ENCODE assay signal across 8 mouse cellular contexts in the genomic region with DNA sequence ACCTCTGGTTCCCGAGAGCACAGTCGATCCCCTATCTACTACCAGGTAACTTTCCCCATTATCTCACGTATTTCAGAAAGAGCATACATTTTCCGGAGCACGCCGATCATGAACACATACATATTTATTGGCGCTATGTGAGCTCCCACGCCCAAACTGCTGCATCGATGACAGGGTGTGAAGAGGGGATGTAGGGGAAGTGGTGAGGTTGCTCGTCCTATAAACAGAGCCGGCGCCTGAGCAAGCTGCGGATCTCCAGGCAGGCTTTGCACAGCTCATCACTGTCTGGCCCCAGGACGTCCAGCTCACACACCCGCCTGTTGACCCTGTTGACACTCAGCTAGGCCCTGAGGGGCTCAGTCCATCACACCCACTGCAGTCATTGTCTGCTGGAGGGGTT. TPM values are rescaled to one million over a fixed set of nuclear protein-coding genes. Genes with fewer than 3 reads are reported as not detected.
DNase-seq lines count a peak whose midpoint lies in the region; ATAC-seq lines count a peak whose summit lies in the region.

No protein-coding gene starts in this region.

- WGBS in neural tube, embryonic 11.5 days, result under 1% methylated on average over 15 of the region's 15 CpGs
- under 1% methylated on average over 15 of the region's 15 CpGs for WGBS in forebrain, embryonic 13.5 days
- WGBS in liver, embryonic 11.5 days, result under 1% methylated on average over 15 of the region's 15 CpGs

- no peaks in the 10 kb centered on the region for H3K9me3 ChIP-seq in neural tube, embryonic 11.5 days (ENCODE audit: control insufficient read depth, low read length)
- H3K9me3 ChIP-seq in forebrain, embryonic 13.5 days (replicated peaks), result no peaks in the 10 kb centered on the region
- no peaks in the 10 kb centered on the region for H3K9me3 ChIP-seq in liver, embryonic 11.5 days (ENCODE audit: control insufficient read depth, low read length)

- H3K4me3 ChIP-seq in neural tube, embryonic 11.5 days (ENCODE audit: low read depth, low read length), result peak overlapping the region; percentile 38
- peak overlapping the region; percentile 56 for H3K4me3 ChIP-seq in forebrain, embryonic 13.5 days
- H3K4me3 ChIP-seq in liver, embryonic 11.5 days (ENCODE audit: low read depth, low read length), result peak overlapping the region; percentile 64

- DNase-seq in cerebellum, adult 11-12 months, result peak; percentile 59
- no peak for DNase-seq in cerebellum, adult 11 months
- peak; percentile 59 for DNase-seq in neural tube, embryonic 11.5 days (ENCODE audit: low spot score)
- DNase-seq in neural tube, embryonic 10.5 days (ENCODE audit: extremely low spot score, low spot score), result no peak
- peak; percentile 63 for DNase-seq in liver, embryonic 11.5 days (ENCODE audit: low spot score)
- peak; percentile 50 for DNase-seq in splenic B cell, adult 2 months (ENCODE audit: low read depth, low spot score)
- DNase-seq in left cerebral cortex, postnatal 4 days, result no peak

- H3K27me3 ChIP-seq in neural tube, embryonic 11.5 days (ENCODE audit: control insufficient read depth, insufficient read depth, low read length), result no peaks in the 10 kb centered on the region
- H3K27me3 ChIP-seq in forebrain, embryonic 13.5 days, result no peaks in the 10 kb centered on the region
- no peaks in the 10 kb centered on the region for H3K27me3 ChIP-seq in liver, embryonic 11.5 days (replicated peaks; ENCODE audit: control insufficient read depth, insufficient read depth, low read length)
- no peaks in the 10 kb centered on the region for H3K27me3 ChIP-seq in splenic B cell, adult 2 months (ENCODE audit: control insufficient read depth, insufficient read depth, low read length, poor library complexity, severe bottlenecking)

- H3K4me2 ChIP-seq in neural tube, embryonic 11.5 days (ENCODE audit: low read depth), result peak overlapping the region; percentile 44
- H3K4me2 ChIP-seq in forebrain, embryonic 13.5 days, result peak overlapping the region; percentile 79
- H3K4me2 ChIP-seq in liver, embryonic 11.5 days, result peak overlapping the region; percentile 96

- ATAC-seq in neural tube, embryonic 11.5 days (ENCODE audit: insufficient read depth, low FRiP score, low TSS enrichment), result peak; percentile 1; the same call in 1 of the 2 replicates
- peak; percentile 20 for ATAC-seq in forebrain, embryonic 13.5 days
- ATAC-seq in liver, embryonic 11.5 days (replicated peaks; ENCODE audit: low FRiP score), result 0 out of 2 replicates have a peak, but pooled peaks have one; percentile 5

- H3K27ac ChIP-seq in neural tube, embryonic 11.5 days (ENCODE audit: low read depth, low read length), result no peak overlapping the region
- H3K27ac ChIP-seq in forebrain, embryonic 13.5 days, result peak overlapping the region; percentile 49
- H3K27ac ChIP-seq in liver, embryonic 11.5 days (ENCODE audit: low read depth, low read length), result peak overlapping the region; percentile 23; the same call in 1 of the 2 replicates

- H3K9ac ChIP-seq in neural tube, embryonic 11.5 days (ENCODE audit: low read length), result peak overlapping the region; percentile 11
- peak overlapping the region; percentile 70 for H3K9ac ChIP-seq in forebrain, embryonic 13.5 days
- peak overlapping the region; percentile 60 for H3K9ac ChIP-seq in liver, embryonic 11.5 days (ENCODE audit: low read depth, low read length)

- H3K36me3 ChIP-seq in neural tube, embryonic 11.5 days (ENCODE audit: control insufficient read depth, insufficient read depth, low read length), result no peaks in the 10 kb centered on the region
- peaks cover 11% of the 10 kb centered on the region for H3K36me3 ChIP-seq in forebrain, embryonic 13.5 days (ENCODE audit: poor library complexity, severe bottlenecking)
- H3K36me3 ChIP-seq in liver, embryonic 11.5 days (ENCODE audit: control insufficient read depth, insufficient read depth, low read length), result no peaks in the 10 kb centered on the region
- H3K36me3 ChIP-seq in splenic B cell, adult 2 months (ENCODE audit: control insufficient read depth, insufficient read depth, low read length, poor library complexity, severe bottlenecking), result no peaks in the 10 kb centered on the region

- intact Hi-C loops in left cerebral cortex, postnatal 4 days (cut with DNase I), result loop anchor here (10.0 kb wide), 1 partner anchor 1126 kb away; the partner anchor contains the start of gene Zfp946

- H3K4me1 ChIP-seq in neural tube, embryonic 11.5 days (ENCODE audit: control insufficient read depth, insufficient read depth, low read length), result no peaks in the 10 kb centered on the region
- peaks cover 15% of the 10 kb centered on the region for H3K4me1 ChIP-seq in forebrain, embryonic 13.5 days
- peaks cover 8% of the 10 kb centered on the region; the same call in 1 of the 2 replicates for H3K4me1 ChIP-seq in liver, embryonic 11.5 days (replicated peaks; ENCODE audit: control insufficient read depth, insufficient read depth, low read length)

RNA-seq across cellular contexts. Expression of gene Zfp213, which starts 13.2 kb away (rescaled TPM):
- polyA plus RNA-seq in neural tube, embryonic 11.5 days (2014; fragmentation: Nextera tagmentation; extraction: Ambion mirVana), result 23.4 and 24.3 TPM in 2 replicates
- 20.7 and 22.4 TPM in 2 replicates for polyA plus RNA-seq in forebrain, embryonic 13.5 days (2015; fragmentation: Nextera tagmentation; extraction: Ambion mirVana)
- polyA plus RNA-seq in liver, embryonic 11.5 days (2014; fragmentation: Nextera tagmentation; extraction: Ambion mirVana), result 14.3 and 14.8 TPM in 2 replicates
- 1 to 10 TPM; 6.4 to 7.3 TPM for total RNA-seq in left cerebral cortex, postnatal 4 days (2021)

RNA-seq across cellular contexts. Expression of gene Zfp13, which starts 48.4 kb away (rescaled TPM):
- 19.7 and 20.3 TPM in 2 replicates for polyA plus RNA-seq in neural tube, embryonic 11.5 days (2014; fragmentation: Nextera tagmentation; extraction: Ambion mirVana)
- polyA plus RNA-seq in forebrain, embryonic 13.5 days (2015; fragmentation: Nextera tagmentation; extraction: Ambion mirVana), result 21.2 and 26.8 TPM in 2 replicates
- 5.6 and 6.3 TPM in 2 replicates for polyA plus RNA-seq in liver, embryonic 11.5 days (2014; fragmentation: Nextera tagmentation; extraction: Ambion mirVana)
- 10 to 100 TPM; 42.1 to 42.4 TPM for total RNA-seq in left cerebral cortex, postnatal 4 days (2021)

RNA-seq across cellular contexts. Expression of gene Zscan10, which starts 49.8 kb away (rescaled TPM):
- polyA plus RNA-seq in neural tube, embryonic 11.5 days (2014; fragmentation: Nextera tagmentation; extraction: Ambion mirVana), result 0.91 TPM in 1 of 2 replicates, not detected in the other
- polyA plus RNA-seq in forebrain, embryonic 13.5 days (2015; fragmentation: Nextera tagmentation; extraction: Ambion mirVana), result 0.24 TPM in 1 of 2 replicates, not detected in the other
- polyA plus RNA-seq in liver, embryonic 11.5 days (2014; fragmentation: Nextera tagmentation; extraction: Ambion mirVana), result 0.12 and 0.25 TPM in 2 replicates
- not detected for total RNA-seq in left cerebral cortex, postnatal 4 days (2021)

Comparison
In these comparisons a context has a peak if more than half of its experiments do, and no peak if none do; other contexts are left out.
1. DNase-seq: peak in cerebellum, adult 11-12 months (single experiment), neural tube, embryonic 11.5 days (single experiment), liver, embryonic 11.5 days (single experiment) and splenic B cell, adult 2 months (single experiment); none in cerebellum, adult 11 months (single experiment), neural tube, embryonic 10.5 days (single experiment) and left cerebral cortex, postnatal 4 days (single experiment).
2. H3K4me2 ChIP-seq: peak in every context shown above with its lines; median percentile 96 in liver, embryonic 11.5 days; 79 in forebrain, embryonic 13.5 days; 44 in neural tube, embryonic 11.5 days.
3. H3K9ac ChIP-seq: peak in every context shown above with its lines; median percentile 70 in forebrain, embryonic 13.5 days; 60 in liver, embryonic 11.5 days; 11 in neural tube, embryonic 11.5 days.
4. Peak in every context shown above with its lines, with median percentiles within 50 percentile points of each other: ATAC-seq and H3K4me3 ChIP-seq.